Mouse (Mus musculus) heart, adult 8-10 months (tissue): ENCODE results near the gene Acsl3. TPM values are rescaled to one million over a fixed set of nuclear protein-coding genes. Genes with fewer than 3 reads are reported as not detected.
A peak's percentile ranks its signal among the peaks of the same experiment; 100 is the strongest.

ENCODE experiments used
- DNase-seq: peaks from one replicate; pipeline ENCODE4 v3.0.0; 2022; ENCODE audit warnings: low spot score
- total RNA-seq, 4 experiments: library from RNA; stranded (reverse); gene quantifications; 2 replicates each; pipeline ENCODE4 v1.2.4; 2022

Gene Acsl3
- 1 to 10 TPM; 3.1 to 5.5 (median 3.8) TPM for total RNA-seq

GRCm38 (mm10) chr1:78657671-78658440, at the start of gene Acsl3, which contains the start of gene Utp14b:
TSS of gene Acsl3 (plus strand) at chr1:78657825.
TSS of gene Utp14b (plus strand) at chr1:78658038.
- DNase-seq = peak; percentile 94

GRCm38 (mm10) chr1:78609134-78609907, 48.3 kb upstream of the Acsl3 start:
- DNase-seq = no peak

DNA sequence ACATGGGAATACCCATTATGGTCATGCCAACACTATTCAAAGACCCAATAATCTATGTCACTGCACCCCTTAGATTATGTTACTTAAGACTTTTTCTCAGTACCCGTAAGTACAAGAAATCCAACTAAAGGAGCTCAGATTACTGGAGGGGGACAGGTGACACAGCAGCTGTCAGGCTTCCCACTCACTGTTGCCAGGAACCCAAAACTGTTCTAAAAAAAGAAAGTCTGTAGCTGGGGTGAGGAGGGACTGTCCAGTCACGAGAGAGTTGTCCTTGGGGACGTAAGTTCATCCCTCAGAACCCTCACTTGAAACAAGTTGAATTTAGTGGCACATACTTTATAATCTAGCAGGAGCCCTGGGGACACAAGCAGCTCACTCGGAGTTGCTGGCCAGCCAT, 46.6 kb upstream of the Acsl3 start:
- peak; percentile 13 for DNase-seq

- no peak for DNase-seq
Observed at GRCm38 (mm10) chr1:78612959-78613358, 44.7 kb upstream of the Acsl3 start.

GRCm38 (mm10) chr1:78624352-78624751, 33.3 kb upstream of the Acsl3 start:
- DNase-seq = no peak

DNA sequence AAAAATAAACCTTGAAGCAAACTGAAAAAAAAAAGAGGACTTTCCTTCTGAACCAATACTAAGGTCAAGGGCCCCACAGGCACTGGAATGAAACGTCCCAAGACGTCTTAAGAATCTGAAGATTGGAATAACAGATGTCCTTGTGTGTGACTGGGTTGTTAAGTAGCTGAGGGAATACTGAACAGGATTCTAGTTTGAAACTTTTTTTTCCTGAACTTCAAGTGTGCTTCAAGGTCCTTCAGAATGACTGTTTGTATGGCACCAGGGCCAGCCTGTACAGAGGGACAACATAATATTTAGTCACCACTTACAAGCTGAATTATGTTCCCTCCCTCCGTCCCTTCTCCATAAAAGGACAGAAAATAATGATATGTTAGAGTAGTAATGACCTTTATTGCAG, 23.1 kb upstream of the Acsl3 start:
- DNase-seq = no peak

GRCm38 (mm10) chr1:78640871-78641270, 16.8 kb upstream of the Acsl3 start:
- DNase-seq = no peak

DNA sequence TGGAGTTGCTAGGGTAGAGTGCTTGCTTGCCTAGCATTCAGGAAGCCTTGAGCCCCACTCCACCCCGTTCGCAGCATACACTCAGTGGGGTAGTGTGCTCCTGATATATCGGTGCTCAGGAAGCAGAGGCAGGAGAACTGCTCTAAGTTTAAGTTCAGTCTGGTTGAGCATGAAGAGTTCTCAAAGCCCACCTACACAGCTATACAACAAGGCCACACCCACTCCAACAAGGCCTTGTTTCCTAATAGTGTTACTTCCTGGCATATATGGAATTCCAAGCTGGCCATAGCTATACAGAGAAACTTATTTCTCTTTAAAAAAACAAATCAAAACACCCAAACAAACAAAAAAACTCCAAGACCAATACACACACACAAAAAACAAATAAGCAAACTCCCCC, 15.8 kb upstream of the Acsl3 start:
- DNase-seq = no peak

DNA sequence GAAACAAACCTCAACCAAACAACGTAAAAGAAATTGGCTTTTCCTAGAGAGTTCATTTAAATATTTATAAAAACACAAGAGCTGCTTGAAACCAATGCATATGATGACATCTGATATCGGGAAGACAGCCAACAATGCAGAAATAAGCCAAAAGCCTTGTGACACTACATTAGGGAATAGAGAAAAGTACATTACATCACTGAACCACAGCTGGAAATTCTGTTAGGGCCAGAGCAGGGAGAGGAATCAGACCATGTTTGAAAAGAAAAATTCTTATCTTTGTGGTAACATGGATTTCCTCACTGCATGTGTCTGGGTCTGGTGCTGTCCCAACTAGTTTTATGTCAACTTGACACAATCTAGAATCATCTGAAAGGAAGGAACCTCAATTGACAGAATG, 15.4 kb upstream of the Acsl3 start:
- peak; percentile 5 for DNase-seq

DNA sequence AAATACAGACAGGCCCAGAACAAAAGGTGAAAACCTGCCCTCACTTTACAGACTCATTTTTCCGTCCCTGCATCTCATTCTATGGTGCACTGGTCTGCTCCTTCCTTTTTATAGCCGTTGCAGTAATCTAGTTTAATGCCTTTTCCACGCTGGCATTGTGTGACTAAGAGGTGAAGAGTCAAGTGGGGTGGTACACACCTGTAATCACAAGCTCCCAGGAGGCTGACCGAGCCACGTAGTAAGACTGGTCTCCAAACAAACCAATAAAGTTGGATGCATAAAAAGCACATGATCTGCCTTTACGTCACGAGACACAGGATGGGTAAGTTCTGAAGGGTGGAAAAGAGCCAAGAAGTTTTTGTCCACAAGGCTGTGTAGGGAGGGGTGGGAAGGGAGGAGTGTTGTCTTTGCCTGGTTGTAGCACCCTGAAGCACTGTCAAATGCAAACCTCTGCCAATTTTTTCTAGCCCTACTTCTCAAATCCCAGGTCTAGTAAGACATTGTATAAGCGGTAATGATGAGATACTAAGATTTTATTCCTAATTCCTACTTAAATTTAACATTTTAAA, 10.2 kb upstream of the Acsl3 start:
- no peak for DNase-seq

DNA sequence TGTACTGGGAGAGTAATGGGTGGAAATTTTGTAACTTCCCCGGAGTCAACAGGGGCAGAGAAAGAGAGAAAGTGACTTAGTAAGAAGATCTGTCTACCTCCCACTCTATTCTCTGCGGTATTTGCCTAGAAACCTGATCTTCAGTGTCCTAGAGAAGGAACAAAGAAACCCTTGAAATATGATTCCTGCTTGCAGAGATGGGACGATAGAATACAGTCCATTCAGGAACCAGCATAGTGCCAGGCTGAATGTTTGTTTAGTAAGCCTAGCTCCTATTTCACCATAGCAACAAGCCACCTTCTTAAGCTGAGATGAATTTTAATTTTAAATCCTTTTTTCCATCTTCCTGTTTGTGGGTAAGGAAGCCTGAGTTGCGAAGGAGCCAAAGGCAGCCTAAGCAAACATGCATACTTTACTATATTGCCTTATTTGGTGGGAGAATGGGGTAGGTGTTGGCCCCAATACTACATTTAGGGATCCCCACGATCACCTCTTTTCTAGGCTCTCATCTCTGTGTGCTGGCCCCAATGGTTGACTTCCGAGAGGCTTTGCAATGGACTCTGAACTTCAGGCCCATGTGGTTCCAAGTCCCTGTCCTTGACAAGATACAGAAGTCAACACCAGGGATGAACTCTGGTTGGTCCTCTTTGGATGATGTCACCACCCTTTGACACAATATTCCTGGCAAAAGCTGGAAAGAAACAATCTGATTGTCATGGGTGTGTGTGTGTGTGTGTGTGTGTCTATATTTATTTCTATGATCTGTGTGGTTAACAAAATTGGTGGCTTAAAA, 8.2 kb upstream of the Acsl3 start:
- DNase-seq = no peak

- DNase-seq = peak; percentile 13
Observed at GRCm38 (mm10) chr1:78656472-78656871, 1.2 kb upstream of the Acsl3 start.

- DNase-seq = no peak
Observed at GRCm38 (mm10) chr1:78657021-78657629, 500 bp upstream of the Acsl3 start.

DNA sequence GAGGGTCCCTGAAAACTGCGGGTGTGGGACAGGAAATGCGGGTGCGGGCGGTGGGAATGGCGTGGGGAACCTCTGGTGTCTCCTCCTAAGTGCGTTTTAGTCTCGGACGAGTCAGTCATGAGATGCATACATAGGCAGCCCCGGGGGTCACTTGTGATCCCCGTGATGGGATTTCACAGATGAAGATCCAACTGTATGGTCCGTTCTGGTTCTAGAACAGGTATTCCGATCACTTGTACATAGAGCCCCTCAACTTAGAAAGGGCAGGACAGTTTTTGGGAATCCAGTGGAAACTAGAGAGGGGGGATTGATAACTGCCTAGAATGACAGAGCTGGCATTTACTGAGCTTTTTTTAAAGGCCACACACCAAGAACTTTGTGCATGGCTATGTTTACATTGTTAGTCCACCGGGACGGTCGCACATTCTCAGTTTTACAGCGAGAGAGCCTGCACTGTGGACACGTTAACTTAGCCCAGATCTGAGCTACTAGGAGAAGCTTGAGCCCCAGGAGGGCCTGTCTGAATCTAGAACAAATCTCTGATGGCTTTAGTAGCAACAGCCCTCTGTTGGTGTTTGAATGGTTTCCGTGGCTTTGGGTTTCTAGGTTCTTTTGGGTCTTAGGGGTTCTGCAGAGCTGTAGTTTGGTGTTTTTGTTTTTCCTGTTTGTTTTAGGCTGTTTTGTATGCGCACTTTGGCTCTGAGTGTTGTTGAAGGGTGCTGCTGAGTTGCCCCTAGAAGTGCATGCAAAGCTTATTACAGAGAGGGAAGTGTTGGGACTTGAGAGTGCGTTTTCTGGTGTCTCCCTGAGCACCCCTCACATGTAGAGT, 1.0 kb downstream of the Acsl3 start:
- DNase-seq = no peak

- no peak for DNase-seq
Observed at GRCm38 (mm10) chr1:78659270-78659823, 1.7 kb downstream of the Acsl3 start.

DNA sequence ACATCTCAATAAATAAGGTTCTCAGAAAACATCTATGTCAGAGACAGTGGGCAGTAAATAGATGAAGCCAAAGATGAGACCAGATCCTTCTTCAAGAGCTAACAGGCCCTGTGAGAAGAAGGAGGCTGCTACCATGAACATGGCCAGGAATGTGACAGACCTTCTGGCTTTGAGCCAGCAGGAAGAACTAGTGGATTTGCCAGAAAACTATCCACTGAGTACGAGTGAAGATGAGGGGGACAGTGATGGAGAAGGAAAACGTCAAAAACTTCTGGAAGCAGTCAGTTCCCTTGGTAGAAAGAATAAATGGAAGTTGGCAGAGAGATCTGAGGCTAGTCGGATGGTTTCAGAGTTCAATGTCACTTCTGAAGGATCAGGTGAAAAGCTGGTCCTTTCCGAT, 6.7 kb downstream of the Acsl3 start:
- DNase-seq = no peak

GRCm38 (mm10) chr1:78665954-78666499, 8.4 kb downstream of the Acsl3 start:
- no peak for DNase-seq

DNA sequence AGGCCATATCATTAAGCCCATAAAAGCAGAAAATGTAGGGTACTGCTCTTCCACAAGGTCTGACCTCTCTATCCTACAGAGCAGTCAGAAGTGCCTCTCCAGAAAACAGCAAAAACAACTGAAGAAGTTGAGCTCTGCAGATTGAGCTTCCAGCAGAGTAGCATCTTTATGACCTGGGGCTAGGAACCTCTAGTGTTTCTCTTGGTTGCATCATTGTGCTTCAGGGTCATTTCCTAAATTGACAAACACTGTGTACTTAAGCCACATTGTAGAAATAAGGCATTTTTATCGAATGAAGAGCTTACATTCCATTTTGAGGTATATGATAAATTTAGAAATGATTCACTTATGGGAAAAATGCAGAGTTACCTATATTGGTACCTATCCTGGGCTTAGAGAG, 9.0 kb downstream of the Acsl3 start:
- no peak for DNase-seq

- no peak for DNase-seq
Observed at GRCm38 (mm10) chr1:78682291-78682690, 24.7 kb downstream of the Acsl3 start.

DNA sequence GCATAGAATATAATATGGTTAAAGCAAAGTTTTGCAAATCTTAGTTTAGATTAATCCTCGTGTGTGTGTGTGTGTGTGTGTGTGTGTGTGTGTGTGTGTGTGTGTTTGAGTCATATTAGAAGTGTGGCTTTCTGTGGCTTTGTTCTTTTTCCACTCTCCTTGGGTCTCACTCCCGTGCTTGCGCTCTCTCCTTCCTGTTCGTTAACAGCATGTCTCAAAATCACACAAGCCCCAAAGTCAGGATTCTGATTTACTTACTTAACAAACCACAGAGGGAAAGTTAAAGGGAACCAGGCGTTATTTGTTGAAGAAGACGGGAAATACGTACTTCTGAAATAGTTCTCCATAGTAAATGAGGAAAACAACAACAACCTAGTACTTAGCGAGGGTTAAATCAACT, 26.5 kb downstream of the Acsl3 start:
- no peak for DNase-seq
